Mouse (Mus musculus): ENCODE data around the gene Hcfc1. TPM values are rescaled to one million over a fixed set of nuclear protein-coding genes. Genes with fewer than 3 reads are reported as not detected.

The Hcfc1 gene
- polyA plus RNA-seq, 1 experiment from 2014 or later = 35.6 TPM

- Histone ChIP-seq H3K4me2 (ENCODE audit: low read length) (no peak within 1 kb of the TSS), H3K27me3 (ENCODE audit: control insufficient read depth, insufficient read depth, low read length) (no peaks in the 10 kb centered on the region), H3K9ac (ENCODE audit: low read length) (no peak within 1 kb of the TSS), H3K36me3 (ENCODE audit: control insufficient read depth, insufficient read depth, low read length) (no peaks in the 10 kb centered on the region), H3K27ac (replicated peaks in 1 of 2; ENCODE audit: control insufficient read depth in 1 of 2, insufficient read depth in 1 of 2, low read depth in 2 of 2, low read length in 2 of 2) (no peak within 1 kb of the TSS), H3K9me3 (ENCODE audit: control insufficient read depth, low read length) (no peaks in the 10 kb centered on the region), H3K4me3 (ENCODE audit: control insufficient read depth in 1 of 2, insufficient read depth in 1 of 2, low read depth in 1 of 2, low read length in 2 of 2) (no peak within 1 kb of the TSS), H3K4me1 (ENCODE audit: control insufficient read depth in 2 of 2, insufficient read depth in 2 of 2, low read length in 2 of 2) (no peaks in the 10 kb centered on the region)
- ATAC-seq (ENCODE audit: insufficient number of reproducible peaks, insufficient read depth, low FRiP score, low read depth) = no peak
- WGBS = 22% methylated on average over 2 of the region's 2 CpGs
Measured at GRCm38 (mm10) chrX:73895719-73896118, 70.4 kb downstream of the Hcfc1 start, which contains the start of gene L1cam. TSS of gene L1cam (minus strand) at chrX:73896105.

GRCm38 (mm10) chrX:73892833-73893232 lies 73.3 kb downstream of the Hcfc1 start:
- Histone ChIP-seq H3K27me3 (ENCODE audit: control insufficient read depth, insufficient read depth, low read length) (no peaks in the 10 kb centered on the region), H3K4me2 (ENCODE audit: low read length) (no peak overlapping the region), H3K9ac (ENCODE audit: low read length) (no peak overlapping the region), H3K9me3 (ENCODE audit: control insufficient read depth, low read length) (no peaks in the 10 kb centered on the region), H3K4me1 (ENCODE audit: control insufficient read depth in 2 of 2, insufficient read depth in 2 of 2, low read length in 2 of 2) (no peaks in the 10 kb centered on the region), H3K4me3 (ENCODE audit: control insufficient read depth in 1 of 2, insufficient read depth in 1 of 2, low read depth in 1 of 2, low read length in 2 of 2) (no peak overlapping the region), H3K27ac (replicated peaks in 1 of 2; ENCODE audit: control insufficient read depth in 1 of 2, insufficient read depth in 1 of 2, low read depth in 2 of 2, low read length in 2 of 2) (no peak overlapping the region), H3K36me3 (ENCODE audit: control insufficient read depth, insufficient read depth, low read length) (no peaks in the 10 kb centered on the region)
- no peak for ATAC-seq (ENCODE audit: insufficient number of reproducible peaks, insufficient read depth, low FRiP score, low read depth)
- 83% methylated on average over 14 of the region's 14 CpGs for WGBS

Other genes starting within 250 kb of the Hcfc1 start
- gene Abcd1, start 249.8 kb downstream of the Hcfc1 start, polyA plus RNA-seq (2014; fragmentation: Nextera tagmentation; extraction: Ambion mirVana) = 10.9 and 12.2 TPM in 2 replicates
- 0.31 and 0.69 TPM in 2 replicates for gene Plxnb3, start 209.3 kb downstream of the Hcfc1 start, polyA plus RNA-seq (2014; fragmentation: Nextera tagmentation; extraction: Ambion mirVana)
- gene Srpk3, start 192.0 kb downstream of the Hcfc1 start, polyA plus RNA-seq (2014; fragmentation: Nextera tagmentation; extraction: Ambion mirVana) = 76.5 and 79.5 TPM in 2 replicates
- gene Idh3g, start 179.5 kb downstream of the Hcfc1 start, polyA plus RNA-seq (2014; fragmentation: Nextera tagmentation; extraction: Ambion mirVana) = 498 and 508 TPM in 2 replicates
- gene Ssr4, start 179.3 kb downstream of the Hcfc1 start, polyA plus RNA-seq (2014; fragmentation: Nextera tagmentation; extraction: Ambion mirVana) = 186 and 206 TPM in 2 replicates
- 0.40 and 0.42 TPM in 2 replicates for gene Pdzd4, start 141.4 kb downstream of the Hcfc1 start, polyA plus RNA-seq (2014; fragmentation: Nextera tagmentation; extraction: Ambion mirVana)
- gene Avpr2, start 74.3 kb downstream of the Hcfc1 start, polyA plus RNA-seq (2014; fragmentation: Nextera tagmentation; extraction: Ambion mirVana) = not detected in 2 replicates
- 0.39 and 0.54 TPM in 2 replicates for gene L1cam, start 70.3 kb downstream of the Hcfc1 start, polyA plus RNA-seq (2014; fragmentation: Nextera tagmentation; extraction: Ambion mirVana)
- gene Arhgap4, start 44.5 kb downstream of the Hcfc1 start, polyA plus RNA-seq (2014; fragmentation: Nextera tagmentation; extraction: Ambion mirVana) = 1.1 and 1.5 TPM in 2 replicates
- gene Naa10, start 44.4 kb downstream of the Hcfc1 start, polyA plus RNA-seq (2014; fragmentation: Nextera tagmentation; extraction: Ambion mirVana) = 84.4 and 84.8 TPM in 2 replicates
- gene Renbp, start 35.5 kb downstream of the Hcfc1 start, polyA plus RNA-seq (2014; fragmentation: Nextera tagmentation; extraction: Ambion mirVana) = 55.5 and 63.7 TPM in 2 replicates
- 41.4 and 44.6 TPM in 2 replicates for gene Irak1, start 57.6 kb upstream of the Hcfc1 start, polyA plus RNA-seq (2014; fragmentation: Nextera tagmentation; extraction: Ambion mirVana)
- not detected in 2 replicates for gene Opn1mw, start 161.1 kb upstream of the Hcfc1 start, polyA plus RNA-seq (2014; fragmentation: Nextera tagmentation; extraction: Ambion mirVana)
- 10.9 and 11.7 TPM in 2 replicates for gene Mecp2, start 169.0 kb upstream of the Hcfc1 start, polyA plus RNA-seq (2014; fragmentation: Nextera tagmentation; extraction: Ambion mirVana)
- not detected in 2 replicates for gene Tex28, start 201.5 kb upstream of the Hcfc1 start, polyA plus RNA-seq (2014; fragmentation: Nextera tagmentation; extraction: Ambion mirVana)
- 0.14 TPM in 1 of 2 replicates, not detected in the other for gene Tktl1, start 210.9 kb upstream of the Hcfc1 start, polyA plus RNA-seq (2014; fragmentation: Nextera tagmentation; extraction: Ambion mirVana)

Data from heart, embryonic 14.5 days (tissue).